Mouse (Mus musculus): ENCODE results near the gene Cdk10.

GRCm38 (mm10) chr8:123188841-123189240 is 35.8 kb upstream of the Cdk10 start:
- TF ChIP-seq CTCF (IDR thresholded peaks at IDR 0.05; ENCODE audit: borderline replicate concordance, extremely low read depth, insufficient read depth, insufficient read length): no peak
- no peak for TF ChIP-seq POLR2A (IDR thresholded peaks at IDR 0.05; ENCODE audit: borderline replicate concordance, extremely low read depth, insufficient read depth, insufficient read length, poor library complexity, severe bottlenecking)

Measured in brain, embryonic 14.5 days (tissue).